Mouse (Mus musculus) brown adipose tissue, adult 24 weeks (tissue): ENCODE results near the gene Slc2a4. TPM values are rescaled to one million over a fixed set of nuclear protein-coding genes. Genes with fewer than 3 reads are reported as not detected.

Experiments used
- H3K27ac ChIP-seq: fragments of 200-500 bp; replicated peaks from 2 replicates; pipeline ENCODE4 v1.5.1; 2012; ENCODE audit warnings: low read depth, mild to moderate bottlenecking, low read length
- H3K4me1 ChIP-seq: fragments of 200-500 bp; 2 replicates; pipeline ENCODE4 v1.6.1; 2012; ENCODE audit warnings: low read length, mixed read lengths; ENCODE audit not compliant: control insufficient read depth, insufficient read depth, insufficient read length
- H3K4me3 ChIP-seq: fragments of 200-500 bp; 2 replicates; pipeline ENCODE4 v1.5.1; 2012; ENCODE audit warnings: low read depth, mild to moderate bottlenecking, low read length, moderate library complexity; ENCODE audit not compliant: insufficient read depth
- polyA plus RNA-seq: library from polyadenylated mRNA; stranded (reverse); fragments of >200 nt; gene quantifications from 2 replicates; pipeline ENCODE4 v1.2.4, GENCODE M21; 2012; ENCODE audit not compliant: missing spikeins, insufficient read depth, insufficient read length

Slc2a4 gene
- polyA plus RNA-seq, 1 experiment, result 466 TPM

DNA sequence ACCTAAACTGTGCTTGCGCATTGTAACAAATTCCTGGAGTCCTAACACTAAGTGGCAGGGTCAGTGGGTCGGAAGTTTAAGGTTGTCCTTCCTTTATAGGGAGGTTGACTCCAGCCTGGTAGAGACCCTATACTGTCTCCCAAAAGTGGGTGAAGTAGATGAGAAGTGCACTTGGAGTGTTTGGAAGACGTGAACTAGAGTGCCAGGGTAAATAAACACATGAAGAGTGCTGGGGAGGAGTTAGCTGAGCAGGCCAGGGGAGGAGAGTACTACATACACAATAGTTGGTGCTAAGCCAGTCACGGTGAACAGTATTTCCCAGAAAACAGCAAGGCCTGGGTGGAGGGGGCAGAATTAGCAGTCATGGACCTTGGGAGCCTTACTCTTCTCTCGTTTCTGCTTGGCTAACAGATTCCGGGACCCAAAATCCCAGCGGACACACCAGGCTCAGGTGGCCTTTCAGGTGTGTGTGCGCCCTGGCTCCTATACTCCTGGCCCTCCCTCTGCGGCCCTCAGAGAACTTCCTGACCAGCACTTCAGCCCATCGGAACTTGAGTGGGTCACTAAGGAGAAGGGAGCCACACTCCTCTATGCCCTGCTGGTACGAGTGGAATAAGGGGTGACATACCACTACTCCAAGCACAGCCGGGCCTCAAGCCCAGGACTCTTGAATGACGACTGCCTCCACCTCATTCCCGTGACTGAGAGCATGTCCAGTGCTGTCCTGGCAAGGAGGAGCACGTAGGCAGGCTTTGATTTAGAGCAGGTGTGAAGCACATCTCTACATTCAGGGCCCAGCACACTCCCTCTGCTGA, 35.1 kb downstream of the Slc2a4 start:
- Histone ChIP-seq H3K4me1 (peaks cover 3% of the 10 kb centered on the region; the same call in 1 of the 2 replicates), H3K27ac (no peak overlapping the region), H3K4me3 (peak overlapping the region; percentile 81)

DNA sequence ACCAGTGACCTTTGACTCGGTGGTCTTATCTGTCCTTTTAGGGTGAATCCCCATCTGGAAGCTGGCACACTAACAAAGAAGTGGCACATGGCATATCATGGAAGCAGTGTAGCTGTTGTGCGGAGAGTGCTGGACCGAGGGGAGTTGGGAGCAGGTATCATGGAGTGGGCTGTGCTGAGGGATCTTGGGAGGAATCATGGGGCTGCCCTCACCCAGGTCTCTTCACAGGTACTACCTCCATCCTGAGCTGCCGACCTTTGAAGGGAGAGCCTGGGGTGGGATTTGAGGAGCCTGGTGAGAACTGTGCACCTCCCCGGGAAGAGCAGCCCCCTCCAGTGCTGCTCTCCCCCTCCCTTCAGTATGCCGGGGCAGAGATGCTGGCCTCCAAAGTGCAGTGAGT, 36.3 kb downstream of the Slc2a4 start:
- no peak overlapping the region for H3K4me3 ChIP-seq

DNA sequence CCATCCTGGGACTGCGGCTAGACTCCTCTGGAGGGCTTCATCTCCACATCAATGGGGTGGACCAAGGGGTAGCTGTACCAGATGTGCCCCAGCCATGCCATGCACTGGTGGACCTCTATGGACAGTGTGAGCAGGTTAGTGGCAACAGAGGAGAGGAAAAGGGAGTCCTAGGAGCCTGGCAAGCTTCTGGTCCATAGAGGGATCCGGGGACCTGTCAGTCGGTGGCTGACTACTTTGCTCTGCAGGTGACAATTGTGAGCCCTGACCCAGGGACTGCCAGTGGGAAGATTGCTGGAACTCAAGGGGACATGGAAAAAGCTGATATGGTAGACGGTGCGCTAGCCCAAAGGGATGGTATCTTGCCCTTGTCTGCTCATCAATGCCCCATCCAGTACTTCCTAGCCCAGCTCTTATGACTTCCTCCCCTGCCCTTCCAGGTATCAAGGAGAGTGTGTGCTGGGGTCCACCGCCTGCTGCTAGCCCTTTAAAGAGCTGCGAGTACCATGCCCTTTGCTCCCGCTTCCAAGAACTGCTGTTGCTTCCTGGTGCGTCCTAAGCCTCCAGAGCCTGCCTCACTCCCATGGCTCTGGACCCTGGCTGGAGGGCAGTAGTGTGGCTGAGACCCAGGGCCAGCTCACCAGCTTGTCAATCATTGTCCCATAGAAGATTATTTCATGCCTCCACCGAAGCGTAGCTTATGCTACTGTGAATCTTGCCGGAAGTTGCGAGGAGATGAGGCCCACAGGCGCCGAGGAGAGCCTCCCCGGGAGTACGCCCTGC, 37.0 kb downstream of the Slc2a4 start:
- no peak overlapping the region for H3K4me3 ChIP-seq
- H3K4me1 ChIP-seq, result peaks cover 3% of the 10 kb centered on the region; the same call in 1 of the 2 replicates
- no peak overlapping the region for H3K27ac ChIP-seq

More for the DNA sequence above, 36.3 kb downstream of the Slc2a4 start:
- peaks cover 3% of the 10 kb centered on the region; the same call in 1 of the 2 replicates for H3K4me1 ChIP-seq
- H3K27ac ChIP-seq, result no peak overlapping the region

DNA sequence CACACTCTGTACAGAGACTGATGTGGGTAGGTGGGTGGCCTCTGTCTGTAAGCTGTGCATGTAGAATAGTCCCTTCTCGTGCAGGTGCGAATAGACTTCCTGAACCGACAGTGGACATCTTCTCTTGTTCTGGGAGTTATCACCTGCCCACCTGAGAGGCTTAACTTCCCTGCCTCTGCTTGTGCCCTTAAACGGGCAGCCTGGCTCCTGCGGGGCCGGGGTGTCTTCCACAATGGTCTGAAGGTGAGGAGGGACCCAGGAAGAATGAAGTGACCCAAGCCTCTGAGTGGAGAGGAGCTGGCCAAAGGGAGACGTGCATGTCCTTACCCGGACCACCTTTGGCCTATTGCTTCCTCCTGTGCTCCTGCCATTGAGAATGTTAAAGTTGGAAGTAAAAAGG, 37.8 kb downstream of the Slc2a4 start:
- Histone ChIP-seq H3K27ac (no peak overlapping the region), H3K4me3 (no peak overlapping the region), H3K4me1 (peaks cover 3% of the 10 kb centered on the region; the same call in 1 of the 2 replicates)

DNA sequence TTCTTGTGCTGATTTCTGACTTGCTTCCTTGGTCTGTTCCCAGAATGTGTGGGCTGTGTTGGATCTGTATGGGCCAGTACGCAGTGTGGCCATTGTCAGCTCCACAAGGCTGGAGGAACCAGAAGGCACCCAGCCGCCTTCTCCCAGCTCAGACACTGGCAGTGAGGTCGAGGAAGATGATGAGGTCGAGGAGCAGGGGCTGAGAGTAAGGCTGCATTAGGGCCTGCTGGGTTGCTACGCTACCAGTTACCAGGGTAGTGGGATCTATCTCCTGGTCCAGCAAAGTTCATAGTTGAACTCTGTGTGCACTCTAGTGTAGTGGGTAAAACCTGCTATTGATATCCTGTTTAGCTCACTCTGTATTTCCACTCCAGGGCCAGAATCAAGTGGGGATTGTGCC, 38.8 kb downstream of the Slc2a4 start:
- H3K4me1 ChIP-seq, result peaks cover 3% of the 10 kb centered on the region; the same call in 1 of the 2 replicates
- no peak overlapping the region for H3K27ac ChIP-seq
- no peak overlapping the region for H3K4me3 ChIP-seq

DNA sequence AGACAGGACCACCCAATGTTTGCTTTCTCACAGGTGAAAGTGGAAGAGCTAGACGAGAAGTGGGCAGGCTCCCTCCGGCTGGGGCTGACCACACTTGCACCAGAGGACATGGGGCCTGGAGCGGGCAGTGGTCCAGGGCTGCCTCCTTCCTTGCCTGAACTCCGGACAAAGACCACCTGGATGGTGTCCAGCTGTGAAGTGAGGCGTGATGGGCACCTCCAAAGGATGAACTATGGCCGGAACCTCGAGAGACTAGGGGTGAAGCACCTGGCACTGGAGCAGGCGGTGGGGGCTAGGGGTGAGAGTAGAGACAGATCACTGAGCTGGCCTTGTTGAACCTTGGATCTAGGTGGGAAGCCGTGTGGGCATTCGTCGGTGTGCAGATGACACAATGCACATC, 39.3 kb downstream of the Slc2a4 start:
- no peak overlapping the region for H3K27ac ChIP-seq
- H3K4me3 ChIP-seq, result no peak overlapping the region
- peaks cover 3% of the 10 kb centered on the region; the same call in 1 of the 2 replicates for H3K4me1 ChIP-seq

DNA sequence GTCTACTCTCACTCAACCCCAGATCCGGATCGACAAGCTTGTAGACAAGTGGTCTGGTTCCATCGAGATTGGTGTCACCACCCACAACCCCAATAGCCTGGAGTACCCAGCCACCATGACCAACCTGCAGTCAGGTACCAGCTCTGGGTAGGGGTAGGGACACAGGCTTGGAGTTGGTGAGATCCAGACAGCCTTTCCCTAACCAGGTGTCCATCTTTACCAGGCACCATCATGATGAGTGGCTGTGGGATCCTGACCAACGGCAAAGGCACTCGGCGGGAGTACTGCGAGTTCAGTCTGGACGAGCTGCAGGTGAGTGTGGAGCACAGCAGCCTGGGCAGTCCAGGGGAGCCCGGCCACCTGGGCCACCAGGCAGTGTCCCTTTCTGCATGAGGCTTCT, 43.7 kb downstream of the Slc2a4 start:
- no peak overlapping the region for H3K27ac ChIP-seq
- peaks cover 8% of the 10 kb centered on the region; the same call in 1 of the 2 replicates for H3K4me1 ChIP-seq
- H3K4me3 ChIP-seq, result no peak overlapping the region

DNA sequence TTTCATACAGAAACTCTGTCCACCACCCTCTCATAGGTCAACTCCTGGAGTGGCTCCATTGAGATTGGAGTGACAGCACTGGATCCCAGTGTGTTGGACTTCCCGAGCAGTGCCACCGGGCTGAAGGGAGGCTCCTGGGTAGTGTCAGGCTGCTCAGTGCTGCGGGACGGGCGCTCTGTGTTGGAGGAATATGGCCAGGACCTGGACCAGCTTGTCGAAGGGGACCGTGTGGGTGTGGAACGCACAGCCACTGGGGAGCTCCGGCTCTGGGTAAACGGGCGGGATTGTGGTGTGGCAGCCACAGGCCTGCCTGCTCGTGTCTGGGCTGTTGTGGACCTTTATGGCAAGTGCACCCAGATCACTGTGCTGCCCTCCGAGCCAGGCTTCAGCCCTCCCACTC, 45.0 kb downstream of the Slc2a4 start:
- peaks cover 8% of the 10 kb centered on the region; the same call in 1 of the 2 replicates for H3K4me1 ChIP-seq
- H3K4me3 ChIP-seq, result no peak overlapping the region
- H3K27ac ChIP-seq, result no peak overlapping the region

DNA sequence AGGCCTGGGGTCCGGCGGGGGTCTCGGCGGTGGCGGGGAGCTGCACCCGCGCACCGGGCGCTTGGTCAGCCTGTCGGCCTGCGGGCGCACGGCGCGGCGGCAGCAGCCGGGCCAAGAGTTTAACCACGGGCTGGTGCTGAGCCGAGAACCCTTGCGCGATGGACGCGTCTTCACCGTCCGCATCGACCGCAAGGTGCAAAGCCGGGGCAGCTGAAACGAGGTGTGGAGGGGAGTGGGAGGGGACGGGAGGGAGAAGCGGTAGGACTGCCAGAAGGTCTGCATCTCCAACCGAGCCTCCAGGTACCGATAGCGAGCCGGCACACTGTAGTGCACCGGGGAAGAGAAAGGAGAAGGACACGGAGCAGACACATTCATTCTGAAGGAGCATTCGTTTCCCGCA, 46.0 kb downstream of the Slc2a4 start:
- Histone ChIP-seq H3K4me3 (peak overlapping the region; percentile 66), H3K27ac (no peak overlapping the region), H3K4me1 (peaks cover 8% of the 10 kb centered on the region; the same call in 1 of the 2 replicates)

DNA sequence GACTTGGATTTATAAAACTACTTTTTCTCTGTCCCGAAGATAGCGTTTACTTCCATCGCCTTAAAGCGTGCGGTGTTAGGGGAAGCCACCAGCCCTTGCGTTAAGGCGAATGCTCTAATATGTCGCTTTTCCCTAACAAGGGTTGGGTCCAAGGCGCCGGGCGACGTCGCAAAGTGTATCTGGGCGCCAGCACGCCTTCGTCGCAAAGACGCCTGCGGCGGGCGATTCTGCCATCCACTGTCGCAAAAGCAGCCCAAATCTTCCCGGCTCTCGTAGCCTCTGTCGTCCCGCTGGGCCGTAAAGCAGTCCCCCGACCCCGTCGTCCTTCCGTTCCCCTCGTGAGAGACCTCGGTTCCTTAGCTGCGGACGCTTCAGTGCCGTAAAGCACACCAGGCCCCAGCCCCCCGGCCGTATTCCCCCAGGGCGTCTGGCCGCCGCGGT, 46.6 kb downstream of the Slc2a4 start:
- H3K4me1 ChIP-seq, result peaks cover 8% of the 10 kb centered on the region; the same call in 1 of the 2 replicates
- peak overlapping the region; percentile 93 for H3K27ac ChIP-seq
- H3K4me3 ChIP-seq, result peak overlapping the region; percentile 67

DNA sequence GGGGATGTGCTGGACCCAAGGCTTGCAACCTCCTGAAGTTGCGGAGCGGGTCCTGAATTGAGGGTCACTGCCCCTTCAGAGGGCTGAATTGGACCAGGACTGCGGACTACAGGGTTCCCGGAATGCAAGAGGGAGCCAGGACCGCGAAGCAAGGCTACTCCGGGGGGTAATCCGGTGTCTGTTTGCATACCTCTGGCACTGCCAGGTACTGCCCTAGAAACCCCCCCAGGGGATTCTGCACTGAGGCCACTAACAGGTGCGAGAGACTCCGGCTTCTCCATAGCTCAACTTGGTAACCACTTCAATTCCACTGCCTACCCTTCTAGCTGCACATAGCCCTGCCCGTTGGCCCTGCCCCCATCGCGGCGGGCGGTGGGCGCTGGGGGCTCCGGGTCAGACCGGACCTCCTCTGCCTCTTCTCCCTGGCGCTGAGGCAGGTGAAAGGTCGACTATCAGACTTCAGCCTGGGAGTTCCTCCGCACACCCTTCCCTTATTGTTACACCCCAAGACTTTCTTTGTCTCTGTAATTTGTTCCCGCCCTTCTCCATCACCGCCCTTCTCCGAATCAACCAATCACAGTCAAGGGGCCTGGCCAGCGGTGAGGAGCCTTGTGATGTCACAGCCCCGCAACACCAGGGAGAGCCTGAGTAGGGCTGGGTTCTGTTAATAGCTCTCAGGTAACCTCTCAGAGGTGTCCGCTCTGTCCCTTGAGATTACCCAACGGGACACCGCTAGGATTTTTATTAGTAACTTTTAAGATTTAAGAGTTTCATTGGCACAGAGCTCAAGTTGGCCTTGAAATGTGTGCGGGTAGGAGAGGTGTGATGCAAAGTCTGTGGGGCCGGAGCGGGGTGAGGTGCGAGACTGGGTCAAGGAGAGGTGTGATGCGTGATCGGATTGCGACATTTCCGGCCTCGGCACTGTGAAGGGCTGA, 47.2 kb downstream of the Slc2a4 start, which contains the start of the genes 2810408A11Rik and Neurl4:
2810408A11Rik (minus strand) TSS at position 517 of the 935 bp plus-strand sequence.
Neurl4 (plus strand) TSS at position 602 of the 935 bp plus-strand sequence.
- Histone ChIP-seq H3K4me3 (peak within 1 kb of the TSS; percentile 67), H3K27ac (peak within 1 kb of the TSS; percentile 93), H3K4me1 (peaks cover 8% of the 10 kb centered on the region; the same call in 1 of the 2 replicates)

DNA sequence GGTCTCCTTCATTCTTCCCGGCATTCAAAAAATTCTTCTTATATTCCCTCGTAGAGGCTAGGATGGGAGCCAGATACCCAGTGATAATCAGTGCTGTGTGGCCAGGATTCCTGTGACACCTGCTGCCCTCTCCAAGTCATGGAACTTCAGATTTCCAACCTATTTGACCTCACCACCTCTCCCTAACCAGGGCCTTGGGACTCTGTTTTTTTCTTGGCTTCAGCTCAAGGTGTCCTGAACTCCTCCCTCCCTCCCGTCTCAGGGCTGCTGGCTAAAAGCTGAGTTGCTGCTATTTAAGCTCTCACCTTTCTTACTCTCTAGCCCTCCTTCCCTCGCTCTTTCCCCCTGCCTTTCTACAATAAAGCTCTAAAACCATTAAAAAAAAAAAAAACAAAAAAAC, 48.1 kb downstream of the Slc2a4 start:
- Histone ChIP-seq H3K4me1 (peaks cover 8% of the 10 kb centered on the region; the same call in 1 of the 2 replicates), H3K4me3 (no peak overlapping the region), H3K27ac (no peak overlapping the region)

DNA sequence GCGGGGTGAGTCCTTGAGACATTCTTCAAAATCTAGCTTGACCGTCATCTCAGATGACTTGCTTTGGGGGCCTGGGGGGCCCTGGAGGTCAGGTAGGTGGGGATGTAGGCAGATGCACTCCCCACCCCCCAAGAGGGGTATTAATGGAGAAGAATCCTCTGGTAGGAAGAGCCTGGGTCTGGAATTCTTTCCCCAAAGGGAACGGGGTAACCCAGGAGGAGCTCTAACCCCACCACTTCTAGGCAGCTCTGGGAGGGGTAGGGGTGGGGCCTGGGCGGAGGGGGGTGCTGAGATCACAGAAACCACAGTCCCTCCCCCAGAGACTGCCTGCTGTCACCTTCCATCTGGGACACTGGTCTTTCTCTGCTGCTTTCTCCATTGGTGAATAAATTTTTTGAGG, 52.7 kb downstream of the Slc2a4 start, which contains the start of gene Acap1:
Acap1 (minus strand) TSS at position 249 of the 400 bp plus-strand sequence.
- Histone ChIP-seq H3K4me1 (peaks cover under 1% of the 10 kb centered on the region; the same call in 1 of the 2 replicates), H3K27ac (no peak within 1 kb of the TSS), H3K4me3 (no peak within 1 kb of the TSS)

DNA sequence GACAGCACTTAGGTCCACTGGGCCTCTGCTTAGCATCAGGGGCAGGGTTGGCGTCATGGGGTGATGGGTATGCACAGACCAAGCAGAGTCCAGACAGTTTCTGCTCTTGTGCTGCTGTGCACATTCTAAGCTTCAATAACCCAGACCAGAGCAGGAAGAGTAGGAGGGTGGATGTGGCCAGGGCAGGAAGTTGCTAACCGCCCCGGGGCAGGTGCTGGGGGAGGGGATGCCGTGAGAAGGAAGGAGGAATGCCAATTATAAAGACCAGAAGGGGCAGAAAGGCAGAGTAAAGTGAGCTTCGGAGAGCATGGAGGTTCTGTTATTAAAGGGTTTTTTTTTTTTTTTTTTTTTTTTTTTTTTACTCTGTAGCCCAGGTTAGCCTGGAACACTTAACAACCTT, 53.3 kb downstream of the Slc2a4 start:
- Histone ChIP-seq H3K4me3 (no peak overlapping the region), H3K4me1 (no peaks in the 10 kb centered on the region), H3K27ac (no peak overlapping the region)
